Mouse (Mus musculus) CD4-positive helper T cell, adult 2 months (primary cell): ENCODE results near the gene Tial1.
A peak's percentile ranks its signal among the peaks of the same experiment; 100 is the strongest.

ENCODE experiments used
- DNase-seq: peaks from one replicate; pipeline ENCODE4 v3.0.0-alpha.2; 2012; ENCODE audit warnings: low read depth, missing footprints, low spot score

The Tial1 gene

GRCm38 (mm10) chr7:128417226-128417929 lies 44.1 kb downstream of the Tial1 start:
- peak; percentile 64 for DNase-seq

DNA sequence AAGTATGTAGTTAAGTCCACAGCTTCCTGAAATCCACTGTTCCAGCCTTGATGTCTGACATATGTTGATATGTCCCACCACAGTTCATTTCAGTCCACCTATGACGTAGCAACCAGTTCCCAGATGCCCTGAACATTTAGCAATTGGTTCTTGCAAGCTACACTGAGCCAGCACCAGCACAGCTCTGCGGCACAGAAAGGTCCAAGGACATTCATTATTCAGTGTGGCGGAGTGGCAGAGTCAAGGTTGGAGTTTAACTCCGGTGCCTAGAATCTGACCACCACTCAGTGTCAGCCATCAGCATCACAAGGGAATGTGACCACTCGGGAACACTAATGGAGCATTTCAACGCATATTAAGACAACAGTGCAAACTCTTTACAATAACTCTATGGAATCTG lies 44.9 kb downstream of the Tial1 start:
- DNase-seq, result peak; percentile 17

DNA sequence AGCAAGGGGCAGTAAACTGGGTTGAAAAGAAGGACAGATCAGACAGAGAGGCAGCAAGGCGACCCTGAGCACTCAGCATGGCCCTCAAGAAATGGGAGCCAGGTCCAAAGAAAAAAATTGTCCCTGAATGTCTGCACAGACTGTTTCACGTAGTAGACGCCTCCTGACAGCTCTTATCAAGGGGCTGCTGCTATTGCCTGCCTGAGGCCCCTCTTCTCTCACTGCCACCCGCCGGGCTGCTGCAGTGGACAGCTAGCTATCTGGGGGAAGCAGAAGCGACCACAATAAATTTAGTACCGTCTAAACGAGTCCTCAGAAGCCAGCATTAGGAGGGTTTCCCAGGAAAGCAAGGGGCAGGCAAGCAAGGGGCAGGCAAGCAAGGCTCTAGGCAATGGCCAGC lies 47.1 kb downstream of the Tial1 start:
- DNase-seq, result no peak

DNA sequence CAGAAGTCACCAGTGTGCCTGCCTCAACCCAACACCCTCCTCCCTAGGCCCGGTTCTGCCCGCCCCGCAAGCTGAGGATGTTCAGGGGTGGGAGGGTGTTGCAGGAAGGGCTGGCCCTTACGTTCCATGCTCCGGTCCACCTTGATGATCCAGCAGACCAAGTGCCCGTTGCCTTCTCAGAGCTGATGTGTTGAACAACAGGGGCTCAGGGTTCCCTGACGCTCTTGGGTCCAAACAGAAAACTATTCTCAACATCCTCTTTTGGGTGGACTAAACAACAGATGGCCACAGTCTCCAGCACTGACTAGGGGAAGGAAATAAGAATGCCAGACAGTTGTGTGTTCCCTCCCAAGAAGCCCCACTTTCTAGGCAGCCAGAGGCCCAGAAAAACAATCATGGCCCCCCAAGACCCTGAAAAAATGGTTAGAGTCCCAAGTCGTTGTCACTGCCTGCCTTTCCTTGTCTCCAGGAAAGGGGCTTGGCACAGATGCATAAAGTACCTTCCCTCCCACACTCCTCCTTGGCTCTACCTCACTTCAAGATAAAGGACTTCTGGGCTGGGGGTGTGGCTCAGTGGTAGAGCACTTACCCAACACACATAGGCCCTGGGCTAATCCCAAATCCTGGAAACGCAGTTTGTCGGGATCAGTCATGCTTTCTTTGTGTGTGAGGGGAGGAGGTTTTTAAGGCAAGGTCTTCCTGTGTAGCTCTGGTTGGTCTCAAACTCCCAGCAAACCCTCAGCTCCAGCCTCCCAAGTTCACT lies 49.3 kb downstream of the Tial1 start:
- peak; percentile 30 for DNase-seq

DNA sequence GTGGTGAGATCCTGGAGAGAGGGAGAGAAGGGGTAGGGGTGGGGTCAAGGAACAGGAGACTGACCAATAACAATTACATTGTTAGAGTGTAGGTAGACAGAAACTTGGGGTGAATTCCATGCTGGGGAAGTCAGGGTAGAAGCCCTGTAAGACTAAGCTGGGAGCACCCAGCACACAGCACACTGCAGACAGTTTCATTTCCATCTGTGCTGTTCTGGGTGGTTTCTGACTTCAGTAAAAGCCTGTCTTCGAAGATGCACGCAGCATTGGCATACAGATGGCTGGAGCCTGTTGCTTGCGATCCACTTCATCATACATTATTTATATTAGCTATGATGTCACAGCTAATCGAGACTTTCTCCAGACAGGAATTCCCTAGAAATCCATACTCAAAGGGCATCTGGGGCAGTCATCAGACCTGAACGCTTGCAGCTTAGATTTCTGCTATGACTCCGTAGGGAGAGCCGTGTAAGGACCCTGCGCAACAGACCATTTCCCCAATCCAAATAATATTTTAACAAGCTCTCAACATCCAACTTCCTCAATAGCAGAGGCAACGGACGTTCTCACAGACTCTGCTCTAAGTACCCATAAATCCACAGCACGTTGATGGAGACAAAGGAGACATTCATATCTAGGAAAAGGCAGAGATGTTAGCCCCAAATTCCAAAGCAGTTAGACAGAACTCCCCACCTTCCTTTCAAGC lies 50.7 kb downstream of the Tial1 start:
- DNase-seq, result no peak

- DNase-seq, result peak; percentile 25
These were observed 53.3 kb downstream of the Tial1 start for GRCm38 (mm10) chr7:128408265-128408664.

DNA sequence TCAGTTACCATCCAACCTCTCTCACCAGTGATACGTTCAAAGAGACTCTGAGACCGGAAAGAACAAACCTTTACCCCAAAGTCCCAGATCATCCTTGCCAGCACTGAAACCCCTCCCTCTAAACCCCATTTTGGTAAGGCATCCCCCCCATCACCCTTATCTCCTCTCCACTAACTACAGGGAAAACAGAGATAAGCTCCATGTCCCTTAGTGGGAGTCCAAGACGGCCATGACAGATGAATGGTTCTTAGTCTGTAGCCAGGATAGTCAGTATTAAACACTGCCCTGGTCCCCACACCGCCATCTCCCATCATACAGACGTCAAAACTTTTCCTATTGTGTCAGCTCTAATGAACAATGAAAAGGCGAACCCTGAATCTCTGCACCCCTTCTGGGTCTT lies 57.5 kb downstream of the Tial1 start:
- no peak for DNase-seq

GRCm38 (mm10) chr7:128403586-128403985 lies 57.9 kb downstream of the Tial1 start:
- no peak for DNase-seq

GRCm38 (mm10) chr7:128403128-128403527 lies 58.4 kb downstream of the Tial1 start:
- no peak for DNase-seq

GRCm38 (mm10) chr7:128402577-128402976 lies 58.9 kb downstream of the Tial1 start:
- DNase-seq, result no peak

DNA sequence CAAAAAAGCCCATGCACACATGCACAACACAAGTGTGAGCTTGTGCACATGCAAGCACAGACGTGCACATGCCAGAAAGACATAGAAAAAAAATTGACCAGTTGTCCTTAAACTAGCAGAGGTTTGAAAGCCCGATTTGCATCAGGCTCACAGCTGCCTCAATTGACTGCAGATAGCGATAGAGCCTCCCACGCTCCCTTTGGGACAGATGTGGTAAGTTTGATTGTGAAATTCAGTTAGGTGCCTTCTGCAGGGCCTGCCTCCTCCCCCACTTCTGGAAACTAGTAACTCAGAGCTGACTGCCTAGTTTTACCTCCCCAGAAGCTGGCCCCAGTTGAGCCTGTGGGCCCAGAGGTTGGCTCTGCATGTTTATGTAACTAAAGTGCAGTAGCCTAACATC lies 62.9 kb downstream of the Tial1 start:
- peak; percentile 78 for DNase-seq

DNA sequence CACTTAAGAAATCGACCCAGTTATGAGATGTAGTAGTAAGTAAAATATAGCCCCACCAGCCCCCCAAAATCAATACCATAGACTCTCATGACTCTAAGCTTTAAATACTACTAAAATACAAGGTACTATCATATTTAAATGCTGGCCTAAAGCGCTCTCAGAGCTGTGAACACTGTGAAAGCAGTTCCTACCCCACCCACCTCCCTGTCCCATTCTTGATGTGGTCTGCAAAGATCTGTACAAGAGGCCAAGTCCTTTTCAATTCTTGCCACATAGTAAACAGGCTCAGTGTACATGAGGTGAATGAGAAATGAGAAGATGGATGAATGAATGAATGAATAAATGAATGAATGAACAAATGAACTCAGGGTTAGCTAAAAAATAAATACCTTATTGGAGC lies 64.5 kb downstream of the Tial1 start:
- peak; percentile 55 for DNase-seq

- DNase-seq, result peak; percentile 42
These were observed 67.8 kb downstream of the Tial1 start for GRCm38 (mm10) chr7:128393756-128394155.

DNA sequence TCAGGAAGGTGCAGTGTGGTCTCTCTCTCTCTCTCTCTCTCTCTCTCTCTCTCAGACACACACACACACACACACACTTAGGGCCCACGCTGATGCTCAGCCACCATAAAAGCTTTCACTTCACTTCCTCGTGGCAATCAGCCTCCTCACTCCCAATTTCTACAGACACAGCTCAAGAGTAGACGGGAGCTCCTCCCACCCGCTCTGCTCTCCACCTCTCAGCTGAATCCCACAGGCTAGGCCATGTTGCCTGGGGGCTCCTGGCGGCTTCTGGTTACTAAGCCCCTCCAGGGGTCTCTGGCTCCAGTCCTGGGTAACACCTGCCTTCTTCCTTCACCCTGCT lies 68.6 kb downstream of the Tial1 start:
- DNase-seq, result no peak

GRCm38 (mm10) chr7:128392071-128392971 lies 69.2 kb downstream of the Tial1 start:
- peak; percentile 84 for DNase-seq

- DNase-seq, result no peak
These were observed 70.1 kb downstream of the Tial1 start for GRCm38 (mm10) chr7:128391267-128392057.
